Mouse (Mus musculus) urinary bladder, adult 18-20 months (tissue): ENCODE results near the gene Med22.

Source experiments
- DNase-seq, 2 experiments: peaks; one replicate each; pipeline ENCODE4 v3.0.0; 2022; ENCODE audit warnings: low spot score in 2 of 2, mixed read lengths in 2 of 2

Gene Med22

GRCm38 (mm10) chr2:26864879-26865278 is 45.6 kb downstream of the Med22 start, which contains the start of gene Abo:
Abo (minus strand) TSS chr2:26864979.
- peak; percentile 8 to 11 for DNase-seq

- no peak for DNase-seq
Observed at GRCm38 (mm10) chr2:26862856-26863255, 47.6 kb downstream of the Med22 start.
